Mouse (Mus musculus) left cerebral cortex, postnatal 4 days (tissue): ENCODE results near the gene Fubp3. TPM values are rescaled to one million over a fixed set of nuclear protein-coding genes. Genes with fewer than 3 reads are reported as not detected.
"Not testable (repeated sequence)": the region's sequence is repeated elsewhere in the genome, so short reads cannot be mapped to it uniquely, and the experiment has no call there.

Experiments used
- DNase-seq: peaks from one replicate; pipeline ENCODE4 v3.0.0-alpha.2; 2022
- intact Hi-C: fragments of 180-260 bp; cut with DNase I; formaldehyde crosslinking; loops from one replicate; pipeline ENCODE4 v1.15.1; 2025
- total RNA-seq, 2 experiments: library from RNA; stranded (reverse); gene quantifications; 2 replicates each; pipeline ENCODE4 v1.2.3; 2021

Fubp3 gene
- 10 to 100 TPM; 48.9 to 50.9 TPM for total RNA-seq

DNA sequence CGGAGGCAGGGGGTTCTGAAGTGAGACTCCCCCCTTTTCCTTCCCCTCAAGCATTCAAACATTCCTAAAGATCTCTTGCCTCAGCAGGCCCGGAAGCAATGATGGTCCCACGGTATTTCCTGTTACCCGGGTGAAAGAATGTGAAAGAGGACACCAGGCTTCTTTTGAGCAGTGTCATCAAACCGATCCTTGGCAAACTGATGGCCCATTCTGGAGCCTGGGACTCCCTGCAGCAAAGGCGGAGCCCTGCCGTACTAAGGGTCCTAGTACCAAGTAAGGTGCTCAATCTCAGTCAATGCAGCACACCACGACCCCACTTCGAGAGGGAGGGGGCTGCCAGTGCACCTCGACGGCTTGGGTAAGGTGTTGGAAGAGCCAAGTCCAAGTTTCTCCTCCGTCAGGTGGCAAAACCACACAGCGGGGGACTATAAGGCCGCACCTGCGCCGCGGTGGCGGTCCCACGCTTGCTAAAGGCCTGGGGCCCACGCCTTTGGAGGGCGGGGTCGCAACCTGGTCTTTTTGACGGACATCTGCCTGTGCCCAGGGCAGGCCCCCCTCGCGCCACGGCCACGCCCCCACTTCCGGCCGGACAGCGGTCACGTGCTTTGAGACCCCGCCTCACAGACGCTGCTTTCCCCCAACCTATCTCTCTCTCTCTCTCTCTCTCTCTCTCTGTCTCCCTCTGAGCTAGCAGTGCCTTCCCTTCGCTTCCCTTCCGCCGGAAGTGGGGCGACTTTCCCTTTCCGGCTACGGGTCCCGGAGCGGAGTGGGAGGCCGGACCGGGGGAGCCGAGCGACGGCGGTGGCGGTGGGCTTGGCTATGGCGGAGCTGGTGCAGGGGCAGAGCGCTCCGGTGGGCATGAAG, at the start of gene Fubp3:
TSS of gene Fubp3 (plus strand) at position 601 of the 864 bp plus-strand sequence.
- intact Hi-C loops, result no loop called here
- peak; percentile 95 for DNase-seq

DNA sequence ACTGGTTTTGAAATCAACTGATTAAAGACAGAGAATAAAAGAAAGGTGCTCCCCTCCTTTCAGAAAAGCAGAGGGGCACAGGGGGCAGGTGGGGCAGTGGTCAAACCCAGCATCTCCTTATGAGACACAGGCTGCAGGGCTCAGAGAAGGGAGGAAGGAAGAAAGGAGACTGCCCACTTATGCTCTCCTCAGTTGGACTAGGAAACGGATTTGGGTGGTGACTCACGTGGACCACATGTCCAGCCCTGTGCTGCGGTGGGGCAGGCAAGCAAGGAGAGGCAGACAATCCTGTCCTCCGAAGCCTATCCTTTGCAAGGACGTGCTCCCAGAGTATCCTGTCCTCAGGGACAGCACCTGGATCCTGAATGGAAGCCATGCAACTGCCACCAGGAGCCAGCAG, 47.8 kb upstream of the Fubp3 start:
- DNase-seq, result no peak
- intact Hi-C loops, result no loop called here

DNA sequence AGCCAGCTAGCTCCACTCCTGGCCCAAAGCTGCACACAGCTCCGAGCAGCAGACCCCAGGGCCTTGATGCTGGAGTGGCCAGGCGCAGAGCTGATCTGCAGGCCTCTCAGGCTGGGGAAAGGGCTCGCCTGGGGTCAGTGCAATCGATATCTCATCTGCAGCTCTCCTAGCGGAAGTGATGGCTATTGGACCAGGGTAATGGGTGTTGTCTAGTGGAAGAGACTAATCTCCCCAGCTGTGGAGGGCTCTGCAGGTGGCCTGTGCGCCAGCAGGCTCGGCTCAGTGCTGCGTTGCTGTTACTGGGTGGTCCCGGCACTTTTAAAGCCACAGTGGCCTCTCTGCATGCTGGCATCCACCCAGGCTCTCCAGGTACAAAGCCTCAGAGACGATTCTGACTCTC, 46.7 kb upstream of the Fubp3 start:
- intact Hi-C loops, result no loop called here
- DNase-seq, result no peak

DNA sequence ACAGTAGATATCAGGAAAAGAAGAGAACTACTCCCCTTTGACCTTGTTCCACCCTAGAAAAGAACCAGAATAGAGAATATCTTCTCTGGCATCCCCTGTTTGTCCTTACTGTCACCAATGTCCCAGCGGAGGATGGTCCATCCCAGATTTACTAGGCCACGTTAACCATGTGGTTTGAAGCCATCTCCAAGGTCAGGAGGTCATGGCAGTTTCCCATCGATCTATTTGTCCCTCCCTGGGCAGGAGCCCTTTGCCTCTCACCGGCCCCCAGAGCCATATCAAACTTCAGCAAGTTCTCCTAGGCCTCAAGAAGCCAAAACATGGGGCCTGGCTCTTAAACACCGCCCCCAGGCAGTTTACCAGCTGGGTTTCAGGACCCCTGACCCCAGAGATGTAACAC, 42.2 kb upstream of the Fubp3 start:
- intact Hi-C loops, result no loop called here
- DNase-seq, result no peak

DNA sequence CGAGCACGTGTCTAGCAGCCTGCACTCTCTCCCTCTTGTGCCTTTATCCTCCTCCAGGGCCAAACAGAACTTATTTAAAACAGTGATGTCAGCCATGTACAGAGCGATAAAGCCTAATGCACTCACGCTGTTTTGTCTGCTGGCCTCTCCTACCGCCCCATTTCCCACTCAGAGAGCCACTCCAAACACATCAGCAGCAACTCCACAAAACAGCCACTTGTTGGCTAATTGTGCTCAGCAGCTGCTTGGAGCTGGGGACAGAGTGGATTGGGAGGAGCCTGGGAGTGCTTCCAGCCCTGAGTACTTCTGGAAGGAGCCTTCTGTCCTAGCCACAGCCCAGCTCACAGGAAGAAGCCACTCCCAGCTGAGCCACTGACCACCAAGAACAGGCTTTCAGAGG, 35.4 kb upstream of the Fubp3 start:
- intact Hi-C loops, result no loop called here
- DNase-seq, result no peak

DNA sequence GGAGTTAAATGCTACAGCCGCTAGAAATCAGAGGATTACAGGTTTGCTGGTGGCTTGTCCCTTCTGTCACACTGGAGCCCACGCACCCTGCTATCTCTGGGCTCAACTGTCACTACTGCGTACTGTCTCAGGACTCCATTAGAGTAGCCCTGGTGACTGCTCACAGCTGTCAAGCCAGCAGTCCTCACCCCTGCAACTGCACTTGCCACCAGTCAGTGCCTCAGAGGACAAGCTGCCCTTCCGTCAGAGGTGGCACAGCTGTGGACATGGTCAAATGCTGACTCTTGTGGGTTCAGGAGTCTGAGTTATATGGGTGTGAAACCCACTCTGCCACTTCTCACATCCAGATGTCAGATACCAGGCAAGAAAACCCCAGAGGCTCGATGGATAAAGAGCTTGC, 33.7 kb upstream of the Fubp3 start:
- DNase-seq, result no peak
- intact Hi-C loops, result no loop called here

DNA sequence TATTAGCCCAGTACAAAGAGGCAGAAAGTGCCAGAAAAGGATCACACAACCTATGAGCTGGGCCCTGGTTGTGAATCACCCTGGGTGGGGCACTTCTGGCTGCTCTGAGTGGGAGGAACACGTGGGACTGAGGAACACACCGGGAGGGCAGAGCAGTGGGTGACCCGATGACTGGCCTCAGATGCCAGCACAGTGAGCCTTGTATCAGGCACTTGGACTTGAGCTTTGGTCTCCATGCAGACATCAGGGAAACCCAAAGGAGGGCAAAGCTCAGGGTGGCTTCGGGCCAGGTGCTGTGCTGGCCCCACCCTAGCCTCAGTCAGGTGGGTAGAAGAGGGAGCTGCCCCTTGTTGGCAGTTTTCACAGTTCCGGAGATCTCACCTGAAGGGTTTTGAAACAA, 30.9 kb upstream of the Fubp3 start:
- intact Hi-C loops, result no loop called here
- DNase-seq, result no peak

DNA sequence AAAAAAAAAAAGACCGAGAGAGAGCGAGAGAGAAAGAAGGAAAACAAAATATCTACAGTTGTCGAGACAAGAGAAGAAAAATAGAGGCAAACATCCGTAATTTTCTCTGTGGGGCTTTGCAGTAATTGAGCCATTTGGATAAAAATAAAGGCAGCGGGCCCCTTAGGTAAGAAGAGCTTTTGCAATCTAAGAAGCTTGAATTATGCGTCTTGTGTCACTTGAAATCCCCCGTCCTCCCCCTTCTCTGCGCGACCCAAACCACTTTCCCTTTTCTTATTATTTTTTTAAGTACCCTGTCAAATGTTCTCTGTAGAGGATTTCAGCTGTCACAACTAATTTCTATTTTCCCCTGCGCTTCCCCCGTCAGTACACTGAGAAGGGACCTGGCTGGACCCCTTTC, 24.7 kb upstream of the Fubp3 start:
- intact Hi-C loops, result no loop called here

DNA sequence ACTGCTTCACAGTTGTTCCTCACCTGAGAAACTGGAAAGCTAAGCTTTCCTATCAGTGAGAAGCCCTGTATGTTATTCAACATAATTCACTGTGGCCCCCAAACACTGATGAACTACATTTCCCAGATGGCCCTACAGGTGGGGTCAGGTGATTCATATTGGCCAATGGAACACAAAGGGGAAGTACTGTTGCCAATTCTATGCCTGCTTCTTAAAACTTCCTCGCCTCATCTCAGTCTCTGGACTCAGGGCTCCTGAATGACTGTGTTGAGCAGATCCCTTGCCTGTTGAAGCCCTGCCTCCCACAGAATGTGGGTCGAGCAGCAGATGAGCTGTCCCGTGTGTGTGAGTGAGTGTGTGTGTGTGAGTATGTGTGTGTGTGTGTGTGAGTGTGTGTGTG, 21.9 kb upstream of the Fubp3 start:
- no peak for DNase-seq
- intact Hi-C loops, result no loop called here

More for the DNA sequence above, 24.7 kb upstream of the Fubp3 start:
- DNase-seq, result no peak

DNA sequence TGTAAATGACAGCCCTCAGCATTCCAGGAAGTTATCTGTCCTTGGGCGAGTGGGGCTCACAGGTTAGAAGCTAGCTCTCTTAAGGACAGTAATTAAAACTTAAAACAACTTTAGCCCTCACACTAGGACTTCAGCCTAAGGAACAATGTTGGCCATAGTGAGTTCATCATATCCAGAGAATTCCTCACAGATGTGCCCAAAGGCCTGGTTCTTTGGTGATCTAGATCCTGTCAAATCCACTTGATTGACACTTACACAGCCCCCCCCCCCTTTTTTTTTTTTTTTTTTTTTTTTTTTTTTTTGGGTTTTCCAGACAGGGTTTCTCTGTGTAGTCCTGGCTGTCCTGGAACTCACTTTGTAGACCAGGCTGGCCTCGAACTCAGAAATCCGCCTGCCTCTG, 21.1 kb upstream of the Fubp3 start:
- intact Hi-C loops, DNase-seq: not testable (repeated sequence)

DNA sequence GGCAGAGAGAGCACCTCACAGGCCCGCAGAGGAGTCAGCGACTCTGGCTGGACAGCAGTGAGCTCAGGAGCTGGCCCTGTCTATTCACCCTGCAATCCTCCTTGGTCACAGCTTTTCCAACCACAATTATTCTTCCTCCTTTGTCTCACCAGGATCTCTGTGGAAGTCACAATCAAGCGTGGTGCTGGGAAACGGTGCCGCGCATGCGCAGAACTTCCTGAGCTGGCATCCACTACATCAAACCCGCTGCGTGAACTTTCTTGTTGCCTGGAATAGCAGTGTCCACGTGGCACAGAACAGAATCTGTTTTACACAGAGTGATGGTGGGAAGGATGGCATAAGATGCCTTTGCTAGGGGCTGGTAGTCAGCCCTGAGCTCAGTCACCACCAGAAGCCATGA, 20.5 kb upstream of the Fubp3 start:
- DNase-seq, result no peak
- intact Hi-C loops, result no loop called here

DNA sequence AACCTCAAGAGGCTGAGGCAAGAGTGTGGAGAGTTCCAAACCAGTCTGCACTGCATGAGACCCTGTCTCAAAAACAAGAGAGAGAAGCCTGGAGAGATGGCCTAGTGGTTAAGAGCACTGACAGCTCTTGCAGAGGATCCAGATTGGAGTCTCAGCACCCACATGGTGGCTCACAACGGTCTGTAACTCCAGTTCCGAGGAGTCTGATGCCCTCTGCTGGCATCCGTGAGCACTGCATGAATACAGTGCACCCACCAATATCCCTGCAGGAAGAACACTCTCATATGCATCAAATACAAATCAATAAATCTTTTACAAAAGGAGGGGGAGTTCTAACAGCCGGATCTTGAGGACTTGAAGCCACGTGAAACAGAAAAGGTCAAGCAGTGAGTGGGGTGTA, 17.8 kb upstream of the Fubp3 start:
- intact Hi-C loops, result no loop called here

DNA sequence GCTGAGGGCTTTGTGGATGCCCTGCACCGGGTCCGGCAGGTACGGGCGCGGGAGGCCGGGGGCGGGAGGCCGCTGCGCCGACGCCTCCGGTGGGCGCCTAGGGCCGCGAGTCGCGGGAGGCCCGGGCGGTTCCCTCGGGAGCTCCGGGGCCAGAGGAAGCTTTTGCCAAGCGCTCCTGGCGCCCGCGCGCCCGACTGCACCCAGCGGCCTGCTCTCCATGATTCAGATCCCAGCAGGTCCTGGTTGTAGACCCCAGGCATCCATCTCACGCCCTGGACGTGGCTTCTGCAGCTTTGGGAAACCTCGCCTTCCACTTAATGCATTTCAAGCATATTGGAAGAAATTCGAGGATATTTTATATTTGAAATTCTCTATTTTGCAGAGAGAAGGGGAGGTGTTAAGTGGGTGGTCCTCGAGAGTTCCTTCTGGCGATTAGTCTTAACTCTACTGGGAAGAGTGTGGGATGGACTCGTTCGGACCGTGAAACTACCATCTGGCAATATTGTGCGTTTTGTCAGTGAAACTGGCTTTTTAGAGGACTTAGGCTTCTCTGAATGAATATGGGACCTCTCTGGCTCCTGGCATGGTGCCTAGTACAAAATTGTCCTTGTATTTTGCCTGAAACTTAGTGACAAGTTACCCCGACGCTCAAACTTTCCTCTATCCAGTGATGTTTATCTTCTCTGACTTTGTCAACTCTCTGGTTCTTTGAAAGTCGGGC, 624 bp downstream of the Fubp3 start:
- intact Hi-C loops, result no loop called here
- no peak for DNase-seq

More for the DNA sequence above, 17.8 kb upstream of the Fubp3 start:
- DNase-seq, result no peak

DNA sequence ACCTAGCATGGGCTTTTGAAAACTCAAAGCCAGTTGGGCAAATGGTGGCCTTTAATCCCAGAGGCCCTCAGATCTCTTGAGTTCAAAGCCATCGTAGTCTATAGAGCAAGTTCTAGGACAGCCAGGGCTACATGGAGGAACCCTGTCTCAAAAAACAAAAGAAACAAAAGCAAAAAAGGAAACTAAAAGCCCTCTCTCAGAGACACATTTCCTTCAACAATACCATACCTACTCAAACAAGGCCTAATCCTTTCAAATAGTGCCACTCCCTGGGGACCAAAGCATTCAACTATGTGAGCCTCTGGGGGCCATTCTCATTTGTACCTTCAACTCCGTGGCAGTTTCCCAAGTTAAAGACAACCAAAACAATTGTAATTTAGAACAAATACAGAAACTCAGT, 9.2 kb downstream of the Fubp3 start:
- DNase-seq, result no peak
- intact Hi-C loops, result no loop called here

DNA sequence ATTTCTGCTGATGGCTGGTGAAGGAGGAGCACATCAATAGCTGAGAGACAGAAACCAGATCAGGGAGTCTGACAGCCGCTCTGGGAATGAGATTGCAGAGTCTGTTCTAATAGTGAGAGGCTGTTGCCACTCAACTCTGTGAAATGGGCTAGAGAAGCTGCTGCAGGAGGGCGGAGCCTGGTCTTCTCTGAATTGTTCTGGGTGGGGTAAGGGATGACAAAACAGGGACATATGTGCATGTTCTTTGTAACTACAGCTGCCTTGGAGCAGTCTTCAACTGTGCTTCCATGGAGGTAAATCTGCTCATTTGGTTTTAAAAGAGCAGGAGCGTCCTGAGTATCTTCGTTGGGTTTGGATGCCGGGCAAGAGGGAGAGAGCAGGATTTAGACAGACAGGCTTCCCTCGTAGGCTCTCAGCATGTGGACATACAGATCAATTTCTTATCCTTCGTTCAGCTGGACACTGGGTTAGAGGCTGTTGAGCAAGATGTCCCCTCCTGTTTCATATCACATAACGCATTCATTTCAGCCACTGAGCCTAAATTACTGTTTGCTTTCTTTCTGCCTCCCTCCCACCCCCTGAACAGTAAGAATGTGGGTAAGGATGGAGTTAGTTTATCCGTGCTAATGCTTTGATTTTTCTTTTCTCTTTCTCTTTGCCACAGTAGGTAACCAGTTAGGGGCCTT, 19.5 kb downstream of the Fubp3 start:
- no peak for DNase-seq
- intact Hi-C loops, result no loop called here

DNA sequence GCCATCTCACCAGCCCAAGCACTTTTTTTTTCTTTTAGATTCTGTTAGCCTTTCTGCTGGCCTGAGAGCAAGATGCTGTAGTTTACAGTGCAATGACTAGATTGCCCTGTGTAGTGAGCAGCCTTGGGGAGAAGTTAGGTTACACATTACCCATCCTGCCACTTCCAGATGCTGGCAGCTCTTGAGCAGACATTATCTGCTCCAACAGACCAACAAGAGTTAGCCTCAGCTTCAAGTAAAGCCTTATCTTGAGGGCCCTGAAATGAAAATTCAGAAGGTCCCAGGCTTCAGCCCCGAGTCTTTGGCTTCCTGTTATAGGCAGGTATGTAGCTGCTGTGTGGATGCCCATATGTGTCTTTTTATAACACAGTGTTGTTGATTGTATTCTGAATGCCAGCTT, 35.1 kb downstream of the Fubp3 start:
- no peak for DNase-seq
- intact Hi-C loops, result no loop called here

DNA sequence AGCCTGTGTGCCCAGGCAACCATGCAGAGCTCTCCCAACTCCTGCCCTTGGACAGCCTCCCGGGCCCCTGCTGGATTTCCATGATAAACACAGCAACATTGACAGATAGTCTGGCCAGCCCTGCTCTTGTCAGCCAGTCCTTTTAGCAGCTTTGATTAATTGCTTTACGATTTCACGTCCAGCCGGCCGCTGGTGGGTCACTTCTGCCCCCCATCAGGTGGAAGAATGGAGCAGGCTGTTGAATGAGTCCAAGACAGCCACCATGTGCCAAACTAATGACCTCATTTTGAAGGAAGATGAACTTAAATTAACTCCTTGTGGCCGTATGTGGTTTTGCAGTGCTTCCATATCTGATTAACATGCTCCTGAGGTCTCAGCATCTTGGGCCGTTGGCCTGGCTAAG, 37.4 kb downstream of the Fubp3 start:
- intact Hi-C loops, result no loop called here
- DNase-seq, result peak; percentile 78

DNA sequence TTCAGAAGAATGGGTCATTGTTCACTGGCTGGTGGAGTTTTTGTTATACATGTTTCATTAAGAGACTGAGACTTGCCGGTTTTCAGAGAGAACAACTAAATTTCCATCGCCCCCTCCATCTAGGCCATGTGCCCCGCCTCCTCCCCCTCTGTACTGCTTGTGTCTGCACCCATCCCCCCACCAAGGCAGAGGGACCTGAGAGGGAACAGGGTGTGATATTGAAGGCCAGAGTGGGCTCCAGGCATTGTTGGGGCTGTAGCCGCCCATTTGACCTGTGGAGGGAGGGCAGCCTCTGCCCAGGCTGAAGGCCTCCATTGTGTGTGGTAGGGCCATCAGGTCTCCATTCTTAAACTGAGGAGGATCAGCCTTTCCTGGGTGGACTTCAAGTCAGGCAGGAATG, 38.5 kb downstream of the Fubp3 start:
- intact Hi-C loops, result no loop called here
- no peak for DNase-seq

DNA sequence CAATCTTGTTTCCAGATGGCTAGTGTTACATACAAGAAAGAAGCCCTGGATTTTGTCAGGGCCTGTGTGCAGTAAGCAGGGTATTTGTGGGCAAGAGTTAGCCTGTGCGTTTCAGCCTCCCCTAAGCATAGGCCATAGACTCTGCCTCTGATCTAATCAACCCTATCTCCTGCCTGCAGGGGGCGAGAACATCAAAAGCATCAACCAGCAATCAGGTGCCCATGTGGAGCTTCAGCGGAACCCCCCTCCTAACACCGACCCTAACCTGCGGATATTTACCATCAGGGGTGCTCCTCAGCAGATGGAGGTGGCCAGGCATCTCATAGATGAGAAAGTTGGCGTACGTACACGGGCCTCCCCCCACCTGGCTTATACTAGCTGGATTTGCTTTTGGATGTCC, 38.9 kb downstream of the Fubp3 start:
- no peak for DNase-seq

DNA sequence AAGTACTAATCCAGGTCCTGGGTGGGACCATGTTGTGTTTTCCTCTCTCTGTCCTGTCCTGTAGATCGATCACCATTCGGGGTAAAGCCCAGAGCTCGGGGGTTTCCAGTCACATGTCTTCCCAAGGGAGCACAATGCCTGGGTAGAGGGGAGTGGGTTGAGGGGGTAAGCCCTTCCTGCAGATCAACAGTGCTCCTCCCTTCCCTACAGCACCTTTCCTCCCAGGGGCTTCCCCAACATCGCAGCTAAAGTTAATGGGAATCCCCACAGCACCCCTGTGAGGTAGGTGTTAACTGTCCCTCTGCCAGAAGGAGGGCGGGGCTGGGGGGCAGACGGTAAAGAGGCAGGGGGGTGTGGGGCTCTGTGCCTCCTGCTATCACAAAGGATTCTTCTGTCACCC, 40.2 kb downstream of the Fubp3 start:
- intact Hi-C loops, result no loop called here
- DNase-seq, result no peak

More for the DNA sequence above, 38.9 kb downstream of the Fubp3 start:
- intact Hi-C loops, result no loop called here

DNA sequence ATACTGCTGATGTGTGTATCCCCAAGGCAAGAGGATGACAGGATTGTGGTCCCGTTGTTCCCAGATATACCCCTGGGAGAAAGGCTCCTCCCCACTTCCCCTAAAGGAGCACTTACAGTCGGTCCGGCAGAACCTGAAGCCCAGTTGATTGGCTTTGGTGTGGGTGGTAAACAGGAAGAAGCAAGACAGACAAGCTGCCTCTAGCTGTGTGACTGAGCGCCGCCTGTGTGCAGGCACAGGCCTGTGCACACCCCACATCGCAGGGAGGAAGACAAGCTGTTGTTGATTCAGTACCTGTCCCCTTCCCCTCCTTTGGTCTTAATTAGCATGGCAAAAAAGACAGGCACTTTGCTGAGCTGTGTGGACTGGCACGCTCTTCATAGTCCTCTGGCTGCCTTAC, 41.3 kb downstream of the Fubp3 start:
- no peak for DNase-seq
- intact Hi-C loops, result no loop called here
